Mouse (Mus musculus): ENCODE data around the gene Muc1. TPM values are rescaled to one million over a fixed set of nuclear protein-coding genes. Genes with fewer than 3 reads are reported as not detected.
A peak's percentile ranks its signal among the peaks of the same experiment; 100 is the strongest.

Gene Muc1
- polyA plus RNA-seq, 1 experiment = not detected

DNA sequence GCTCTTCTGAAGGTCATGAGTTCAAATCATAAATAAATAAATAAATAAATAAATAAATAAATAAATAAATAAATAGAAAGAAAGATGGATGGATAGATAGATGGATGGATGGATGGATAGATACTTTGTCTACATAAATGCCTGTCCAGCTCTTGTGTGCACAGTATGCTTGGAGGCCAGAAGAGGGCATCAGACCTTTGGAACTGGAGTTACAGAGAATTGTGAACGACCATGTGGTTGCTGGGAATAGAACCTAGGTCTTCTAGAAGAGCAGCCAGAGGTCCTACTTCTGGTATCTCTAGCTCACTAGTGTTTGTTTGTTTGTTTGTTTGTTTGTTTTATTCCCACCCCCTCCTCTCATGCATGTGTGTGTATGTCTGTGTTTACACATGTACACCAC lies 35.5 kb upstream of the Muc1 start:
- H3K27ac ChIP-seq (ENCODE audit: insufficient read depth, low read depth, low read length) = no peak overlapping the region
- TF ChIP-seq CTCF (IDR thresholded peaks at IDR 0.05; ENCODE audit: low read depth, low read length) = no peak
- no peak for TF ChIP-seq POLR2A (IDR thresholded peaks at IDR 0.05; ENCODE audit: borderline replicate concordance, low read depth, low read length)
- H3K4me1 ChIP-seq (ENCODE audit: control insufficient read depth, insufficient read depth, low read length) = peaks cover 4% of the 10 kb centered on the region; the same call in 1 of the 2 replicates
- H3K4me3 ChIP-seq (ENCODE audit: insufficient read depth, low read length) = no peak overlapping the region

DNA sequence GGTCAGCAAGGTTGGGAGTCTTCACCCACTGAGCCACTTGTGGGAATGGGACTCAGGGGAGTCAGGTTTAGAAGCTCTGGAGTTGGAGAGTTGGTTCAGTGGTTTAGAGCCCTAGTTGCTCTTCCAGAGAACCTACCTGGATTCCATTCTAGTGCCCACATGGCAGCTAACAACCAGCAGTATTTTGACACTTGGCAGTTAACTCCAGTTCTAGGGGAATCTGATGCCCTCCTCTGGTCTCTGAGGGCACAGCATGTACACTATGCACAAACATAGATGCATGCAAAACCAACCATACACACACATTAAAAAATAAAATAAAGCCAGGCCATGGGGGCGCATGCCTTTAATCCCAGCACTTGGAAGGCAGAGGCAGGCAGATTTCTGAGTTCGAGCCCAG lies 35.0 kb upstream of the Muc1 start:
- Histone ChIP-seq H3K27ac (ENCODE audit: insufficient read depth, low read depth, low read length) (no peak overlapping the region), H3K4me3 (ENCODE audit: insufficient read depth, low read length) (no peak overlapping the region), H3K4me1 (ENCODE audit: control insufficient read depth, insufficient read depth, low read length) (peaks cover 4% of the 10 kb centered on the region; the same call in 1 of the 2 replicates)
- TF ChIP-seq POLR2A (IDR thresholded peaks at IDR 0.05; ENCODE audit: borderline replicate concordance, low read depth, low read length) (no peak), CTCF (IDR thresholded peaks at IDR 0.05; ENCODE audit: low read depth, low read length) (no peak)

DNA sequence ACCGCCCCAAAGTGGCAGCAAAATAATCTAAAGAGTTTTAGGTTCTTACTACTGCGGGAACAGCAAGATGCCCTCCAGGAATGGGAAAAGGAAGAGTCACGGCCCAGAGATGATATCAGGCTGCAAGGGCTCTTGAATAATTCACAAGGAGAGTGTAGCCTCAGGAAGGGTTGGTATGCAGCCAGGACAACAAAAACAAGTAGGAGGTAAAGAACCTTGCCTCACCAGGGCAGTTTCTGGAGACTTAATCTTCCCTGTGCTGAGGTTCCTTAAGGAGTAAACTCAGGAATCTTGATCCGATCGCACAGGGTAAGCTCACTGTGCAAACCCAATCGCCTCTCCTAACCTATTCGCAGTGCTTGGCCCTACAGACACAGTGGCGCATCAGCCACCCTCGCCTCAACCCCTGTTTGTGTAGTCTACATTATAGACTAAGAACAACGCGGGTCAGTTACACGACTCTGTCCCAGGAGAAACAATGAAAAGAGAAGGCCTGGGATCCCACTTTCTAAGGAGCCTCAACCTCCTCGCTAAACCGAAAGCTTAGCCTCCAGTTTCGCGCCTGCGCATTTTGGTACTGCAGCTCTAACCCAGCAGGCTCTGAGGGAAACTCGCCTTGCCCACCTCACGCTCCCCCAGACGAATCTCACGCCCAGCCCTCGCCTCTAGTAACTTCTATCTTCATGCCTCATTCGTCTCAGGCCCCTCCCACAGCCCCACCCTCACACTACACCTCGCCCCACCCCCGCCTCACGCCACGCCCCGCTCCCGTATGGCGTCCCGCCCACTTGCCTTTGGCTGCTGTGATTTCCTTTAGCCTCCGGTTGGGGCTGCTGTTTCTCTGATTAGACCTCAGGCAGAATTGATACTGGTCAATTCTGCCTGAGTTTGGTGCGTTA lies 32.6 kb upstream of the Muc1 start:
- Histone ChIP-seq H3K27ac (ENCODE audit: insufficient read depth, low read depth, low read length) (peak overlapping the region; percentile 67), H3K4me1 (ENCODE audit: control insufficient read depth, insufficient read depth, low read length) (peaks cover 8% of the 10 kb centered on the region), H3K4me3 (ENCODE audit: insufficient read depth, low read length) (peak overlapping the region; percentile 67)
- 0 out of 2 replicates have a peak, but pooled peaks have one; percentile 72 for TF ChIP-seq POLR2A (IDR thresholded peaks at IDR 0.05; ENCODE audit: borderline replicate concordance, low read depth, low read length)
- no peak for TF ChIP-seq CTCF (IDR thresholded peaks at IDR 0.05; ENCODE audit: low read depth, low read length)

- peak overlapping the region; percentile 47 for H3K27ac ChIP-seq (ENCODE audit: insufficient read depth, low read depth, low read length)
- TF ChIP-seq CTCF (IDR thresholded peaks at IDR 0.05; ENCODE audit: low read depth, low read length) (no peak), POLR2A (IDR thresholded peaks at IDR 0.05; ENCODE audit: borderline replicate concordance, low read depth, low read length) (no peak)
- no peak overlapping the region for H3K4me3 ChIP-seq (ENCODE audit: insufficient read depth, low read length)
- peaks cover 14% of the 10 kb centered on the region for H3K4me1 ChIP-seq (ENCODE audit: control insufficient read depth, insufficient read depth, low read length)
These were observed 29.0 kb upstream of the Muc1 start for GRCm38 (mm10) chr3:89199839-89200238.

DNA sequence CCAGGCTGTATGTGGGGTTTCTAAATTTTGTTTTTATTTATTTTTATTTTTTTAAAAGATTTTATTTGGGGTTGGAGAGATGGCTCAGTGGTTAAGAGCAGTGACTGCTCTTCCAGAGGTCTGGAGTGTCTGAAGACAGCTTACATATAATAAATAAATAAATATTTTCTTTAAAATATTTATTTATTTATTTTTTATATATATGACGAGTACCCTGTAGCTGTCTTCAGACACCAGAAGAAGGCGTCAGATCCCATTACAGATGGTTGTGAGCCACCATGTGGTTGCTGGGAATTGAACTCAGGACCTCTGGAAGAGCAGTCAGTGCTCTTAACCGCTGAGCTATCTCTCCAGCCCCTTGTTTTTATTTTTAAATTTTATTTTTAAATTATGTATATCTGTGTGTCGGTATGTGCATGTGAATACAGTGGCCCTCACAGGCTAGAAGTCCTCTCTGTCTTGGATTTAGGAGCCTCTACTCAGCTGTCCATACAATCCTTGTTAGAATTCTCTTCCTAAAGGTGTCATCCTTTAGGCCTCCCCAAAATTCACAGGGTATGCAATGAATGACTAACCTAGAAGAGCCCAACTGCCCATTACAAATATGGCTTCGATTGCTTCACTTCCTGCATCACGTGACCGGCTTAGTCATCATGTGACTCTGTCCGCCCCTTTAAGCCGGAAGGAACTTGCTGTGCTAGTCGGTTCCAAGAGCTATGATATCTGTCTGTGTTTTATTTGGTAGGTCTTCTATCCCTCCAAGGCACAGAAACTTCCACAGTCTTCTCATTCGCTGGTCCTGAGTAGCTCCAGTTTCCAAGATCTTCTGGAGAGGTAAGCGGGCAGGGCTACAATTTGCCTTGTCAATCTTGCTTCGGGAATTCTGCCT lies 26.4 kb upstream of the Muc1 start, which contains the start of gene Gba:
Gba (plus strand) TSS at position 676 of the 889 bp plus-strand sequence.
- peak within 1 kb of the TSS; percentile 86 for H3K4me3 ChIP-seq (ENCODE audit: insufficient read depth, low read length)
- TF ChIP-seq POLR2A (IDR thresholded peaks at IDR 0.05; ENCODE audit: borderline replicate concordance, low read depth, low read length) (no peak), CTCF (IDR thresholded peaks at IDR 0.05; ENCODE audit: low read depth, low read length) (no peak)
- peak within 1 kb of the TSS; percentile 67 for H3K27ac ChIP-seq (ENCODE audit: insufficient read depth, low read depth, low read length)
- H3K4me1 ChIP-seq (ENCODE audit: control insufficient read depth, insufficient read depth, low read length) = peaks cover 15% of the 10 kb centered on the region

DNA sequence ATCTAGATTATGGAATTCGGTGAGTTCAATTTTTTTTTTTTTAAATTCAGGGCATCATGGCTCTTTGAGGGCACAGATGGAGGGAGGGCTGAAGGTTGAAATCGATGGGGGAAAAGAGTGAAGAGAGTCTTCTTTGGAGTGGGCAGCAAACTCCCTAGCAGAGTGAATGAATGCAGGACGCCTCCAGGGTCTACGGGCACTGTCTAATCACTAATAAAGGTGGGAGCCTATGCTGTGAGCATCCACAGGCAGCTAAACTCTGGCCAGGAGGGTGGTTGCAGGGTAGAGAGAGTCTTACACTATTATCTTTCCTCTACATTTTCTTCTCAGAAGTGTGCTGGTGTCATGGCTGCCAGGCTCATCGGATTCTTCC lies 25.7 kb upstream of the Muc1 start:
- Histone ChIP-seq H3K4me1 (ENCODE audit: control insufficient read depth, insufficient read depth, low read length) (peaks cover 15% of the 10 kb centered on the region), H3K4me3 (ENCODE audit: insufficient read depth, low read length) (peak overlapping the region; percentile 86), H3K27ac (ENCODE audit: insufficient read depth, low read depth, low read length) (peak overlapping the region; percentile 67)
- TF ChIP-seq CTCF (IDR thresholded peaks at IDR 0.05; ENCODE audit: low read depth, low read length) = no peak
- TF ChIP-seq POLR2A (IDR thresholded peaks at IDR 0.05; ENCODE audit: borderline replicate concordance, low read depth, low read length) = no peak

DNA sequence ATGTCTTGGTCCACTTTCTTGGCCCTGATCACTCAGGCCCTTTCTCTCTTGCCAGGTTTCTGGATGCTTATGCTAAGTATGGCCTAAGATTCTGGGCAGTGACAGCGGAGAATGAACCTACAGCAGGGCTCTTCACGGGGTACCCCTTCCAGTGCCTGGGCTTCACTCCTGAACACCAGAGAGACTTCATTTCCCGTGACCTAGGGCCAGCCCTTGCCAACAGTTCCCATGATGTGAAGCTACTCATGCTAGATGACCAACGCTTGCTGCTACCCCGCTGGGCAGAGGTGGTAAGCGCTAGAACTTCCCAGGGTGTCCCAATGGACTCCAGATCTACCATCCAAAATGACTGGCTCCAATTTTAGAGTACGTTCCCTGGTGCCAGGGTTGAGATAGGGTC lies 22.8 kb upstream of the Muc1 start:
- Histone ChIP-seq H3K27ac (ENCODE audit: insufficient read depth, low read depth, low read length) (no peak overlapping the region), H3K4me1 (ENCODE audit: control insufficient read depth, insufficient read depth, low read length) (peaks cover 35% of the 10 kb centered on the region), H3K4me3 (ENCODE audit: insufficient read depth, low read length) (no peak overlapping the region)
- TF ChIP-seq CTCF (IDR thresholded peaks at IDR 0.05; ENCODE audit: low read depth, low read length) = no peak

- H3K4me3 ChIP-seq (ENCODE audit: insufficient read depth, low read length) = no peak overlapping the region
- H3K4me1 ChIP-seq (ENCODE audit: control insufficient read depth, insufficient read depth, low read length) = peaks cover 40% of the 10 kb centered on the region
- H3K27ac ChIP-seq (ENCODE audit: insufficient read depth, low read depth, low read length) = no peak overlapping the region
- TF ChIP-seq POLR2A (IDR thresholded peaks at IDR 0.05; ENCODE audit: borderline replicate concordance, low read depth, low read length) = no peak
- no peak for TF ChIP-seq CTCF (IDR thresholded peaks at IDR 0.05; ENCODE audit: low read depth, low read length)
These were observed 22.2 kb upstream of the Muc1 start for GRCm38 (mm10) chr3:89206695-89207094.

DNA sequence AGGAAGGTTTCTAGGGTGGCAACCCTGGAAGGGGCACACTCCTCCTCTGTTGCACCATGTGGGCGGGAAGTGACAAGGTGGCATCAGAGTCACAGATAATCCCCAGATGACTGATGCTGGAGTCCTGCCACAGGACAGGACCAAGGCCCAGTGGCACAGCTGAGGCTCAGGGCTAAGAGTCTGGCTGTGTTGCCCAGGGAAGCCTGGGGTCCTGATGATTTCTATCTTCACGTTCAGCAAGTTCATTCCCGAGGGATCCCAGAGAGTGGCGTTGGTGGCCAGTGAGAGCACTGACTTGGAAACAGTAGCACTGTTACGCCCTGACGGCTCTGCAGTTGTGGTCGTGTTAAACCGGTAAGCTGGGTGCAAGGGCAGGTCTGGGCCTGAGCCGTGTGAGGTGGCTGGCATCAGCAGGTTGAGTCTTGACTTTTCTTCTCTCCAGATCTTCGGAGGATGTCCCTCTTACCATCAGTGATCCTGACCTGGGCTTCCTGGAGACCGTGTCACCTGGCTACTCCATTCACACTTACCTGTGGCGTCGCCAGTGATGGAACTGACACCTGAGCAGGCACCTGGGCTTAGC lies 20.7 kb upstream of the Muc1 start:
- peaks cover 47% of the 10 kb centered on the region for H3K4me1 ChIP-seq (ENCODE audit: control insufficient read depth, insufficient read depth, low read length)
- TF ChIP-seq POLR2A (IDR thresholded peaks at IDR 0.05; ENCODE audit: borderline replicate concordance, low read depth, low read length) (no peak), CTCF (IDR thresholded peaks at IDR 0.05; ENCODE audit: low read depth, low read length) (no peak)
- no peak overlapping the region for H3K27ac ChIP-seq (ENCODE audit: insufficient read depth, low read depth, low read length)
- H3K4me3 ChIP-seq (ENCODE audit: insufficient read depth, low read length) = no peak overlapping the region

Data from bone marrow macrophage, adult 2 months (primary cell).